Mouse (Mus musculus) ES-E14 (cell line): ENCODE data around the gene Gnb1.

Experiments used
- CHD2 ChIP-seq: IDR thresholded peaks from 2 replicates; pipeline ENCODE4 v1.6.1; 2014; ENCODE audit warnings: mild to moderate bottlenecking, low read depth, low read length, inconsistent platforms
- ZC3H11A ChIP-seq: IDR thresholded peaks from 2 replicates; pipeline ENCODE4 v1.6.1; 2012; ENCODE audit warnings: low read depth, mild to moderate bottlenecking, inconsistent platforms, low read length, borderline replicate concordance
- ZNF384 ChIP-seq: IDR thresholded peaks from 2 replicates; pipeline ENCODE4 v1.6.1; 2012; ENCODE audit warnings: low read depth, low read length, inconsistent platforms

DNA sequence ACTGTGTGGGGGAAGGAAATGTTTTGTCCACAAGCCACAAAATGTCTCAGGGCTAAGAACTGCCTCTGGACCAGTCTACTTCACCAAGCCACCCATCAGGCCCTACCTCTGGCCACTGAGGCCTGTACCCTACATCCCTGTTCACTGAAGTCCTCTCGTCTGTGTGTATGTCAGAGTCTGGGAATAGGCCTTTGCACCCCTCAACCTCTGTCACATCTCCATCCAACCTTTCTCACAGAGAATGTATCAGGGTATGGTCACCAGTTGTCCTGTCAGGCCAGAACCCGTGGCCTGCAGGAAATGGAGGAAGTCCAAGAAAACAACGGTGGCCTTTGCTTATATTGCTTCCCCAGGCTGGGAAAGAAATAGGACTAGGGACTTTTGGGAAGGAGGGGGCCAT, 5.6 kb upstream of the Gnb1 start:
- TF ChIP-seq CHD2: no peak
- TF ChIP-seq ZNF384: no peak
- no peak for TF ChIP-seq ZC3H11A
